Mouse (Mus musculus) limb, embryonic 11.5 days (tissue): ENCODE data around the gene Ostm1. TPM values are rescaled to one million over a fixed set of nuclear protein-coding genes. Genes with fewer than 3 reads are reported as not detected.

ENCODE experiments used
- ATAC-seq: fragments of 200-750 bp; cut with Nextera tagmentation; 2 replicates; pipeline ENCODE4 v1.8.0; 2017; ENCODE audit warnings: low read depth; ENCODE audit not compliant: insufficient number of reproducible peaks, low FRiP score, low TSS enrichment
- DNase-seq: peaks from one replicate; pipeline ENCODE4 v3.0.0-alpha.2; 2015; ENCODE audit warnings: low spot score
- H3K27ac ChIP-seq: fragments of 300-500 bp; sonication (generic); replicated peaks from 2 replicates; pipeline ENCODE4 v1.5.1; 2014; ENCODE audit warnings: low read depth, mild to moderate bottlenecking, low read length
- H3K27me3 ChIP-seq: fragments of 300-500 bp; sonication (generic); 2 replicates; pipeline ENCODE4 v1.6.1; 2014; ENCODE audit warnings: mild to moderate bottlenecking, low read length, mixed read lengths; ENCODE audit not compliant: control insufficient read depth, insufficient read depth
- H3K36me3 ChIP-seq: fragments of 300-500 bp; sonication (generic); 2 replicates; pipeline ENCODE4 v1.6.1; 2014; ENCODE audit warnings: mild to moderate bottlenecking, low read length, moderate library complexity, mixed read lengths; ENCODE audit not compliant: control insufficient read depth, insufficient read depth
- H3K4me1 ChIP-seq: fragments of 300-500 bp; sonication (generic); 2 replicates; pipeline ENCODE4 v1.6.1; 2014; ENCODE audit warnings: low read length, mixed read lengths; ENCODE audit not compliant: control insufficient read depth, insufficient read depth
- H3K4me2 ChIP-seq: fragments of 300-500 bp; sonication (generic); 2 replicates; pipeline ENCODE4 v1.6.1; 2014; ENCODE audit warnings: low read depth, mild to moderate bottlenecking, moderate library complexity; ENCODE audit not compliant: severe bottlenecking
- H3K4me3 ChIP-seq: fragments of 300-500 bp; sonication (generic); 2 replicates; pipeline ENCODE4 v1.5.1; 2014; ENCODE audit warnings: low read depth, low read length
- H3K9ac ChIP-seq: fragments of 300-500 bp; sonication (generic); 2 replicates; pipeline ENCODE4 v1.6.1; 2014; ENCODE audit warnings: mild to moderate bottlenecking, low read length
- H3K9me3 ChIP-seq: fragments of 300-500 bp; sonication (generic); 2 replicates; pipeline ENCODE4 v1.6.1; 2016; ENCODE audit warnings: low read length; ENCODE audit not compliant: control insufficient read depth
- WGBS: fragments of 180-500 bp; shearing (Covaris S2); extraction: QIAGEN DNeasy Blood & Tissue Kit; methylation state at CpG from one replicate; pipeline ENCODE4 v1.1.7; 2014; 5-methylcytosine and 5-hydroxymethylcytosine counted together
- polyA plus RNA-seq: library from polyadenylated mRNA; unstranded; fragments of >200 nt; fragmentation: Nextera tagmentation; extraction: Ambion mirVana; gene quantifications from 2 replicates; pipeline ENCODE4 v1.2.1, GENCODE M21; 2014

Gene Ostm1
- 8.0 and 8.2 TPM in 2 replicates for polyA plus RNA-seq

DNA sequence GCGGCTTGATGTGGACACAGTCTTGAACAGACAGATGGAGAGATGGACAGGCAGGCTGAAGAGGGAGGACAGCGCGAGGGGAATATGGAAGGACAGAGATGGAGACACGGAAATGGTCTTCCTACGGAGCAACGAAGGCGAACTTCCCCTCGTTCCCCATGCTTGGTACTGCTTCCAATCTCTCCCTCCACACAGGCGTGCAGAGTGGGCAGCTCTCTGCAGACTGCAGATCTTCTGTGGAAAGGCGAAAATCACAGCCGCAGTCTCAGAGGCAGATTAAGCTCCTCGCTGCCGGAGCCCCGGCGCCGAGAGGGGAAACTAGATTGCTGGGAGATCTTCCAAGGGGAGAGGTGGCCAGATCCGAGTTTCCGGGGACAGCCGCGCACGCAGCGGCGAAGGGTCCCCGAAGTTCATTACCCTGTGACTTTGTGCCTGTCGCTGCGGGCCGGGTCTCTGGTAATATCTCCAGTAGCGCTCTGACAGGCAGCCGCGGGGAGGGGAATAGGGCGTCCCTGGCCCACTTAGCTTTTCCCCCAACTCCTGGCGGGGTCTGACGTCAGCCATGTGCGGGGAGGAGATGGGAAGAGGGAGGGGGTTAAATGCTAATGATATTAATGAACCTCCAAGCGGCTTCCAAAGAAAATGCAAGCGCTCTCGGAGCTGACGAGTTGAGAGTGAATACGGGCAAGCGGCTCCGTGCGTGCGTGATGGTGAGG, at the start of gene Ostm1, which contains the start of gene Nr2e1:
Gene Ostm1 (plus strand): TSS at position 666 of the 716 bp plus-strand sequence.
Gene Nr2e1 (minus strand): TSS at position 476 of the 716 bp plus-strand sequence.
- H3K27me3 ChIP-seq: peaks cover 93% of the 10 kb centered on the region
- H3K4me2 ChIP-seq: no peak within 1 kb of the TSS; the same call in 1 of the 2 replicates
- H3K9ac ChIP-seq: no peak within 1 kb of the TSS
- peaks cover 19% of the 10 kb centered on the region for H3K4me1 ChIP-seq
- H3K4me3 ChIP-seq: 0 out of 2 replicates have a peak within 1 kb of the TSS, but pooled peaks have one; percentile 5
- no peaks in the 10 kb centered on the region; the same call in 1 of the 2 replicates for H3K9me3 ChIP-seq
- ATAC-seq (no peak), DNase-seq (no peak)
- H3K27ac ChIP-seq: no peak within 1 kb of the TSS
- H3K36me3 ChIP-seq: no peaks in the 10 kb centered on the region
- WGBS: under 1% methylated on average over 43 of the region's 43 CpGs

DNA sequence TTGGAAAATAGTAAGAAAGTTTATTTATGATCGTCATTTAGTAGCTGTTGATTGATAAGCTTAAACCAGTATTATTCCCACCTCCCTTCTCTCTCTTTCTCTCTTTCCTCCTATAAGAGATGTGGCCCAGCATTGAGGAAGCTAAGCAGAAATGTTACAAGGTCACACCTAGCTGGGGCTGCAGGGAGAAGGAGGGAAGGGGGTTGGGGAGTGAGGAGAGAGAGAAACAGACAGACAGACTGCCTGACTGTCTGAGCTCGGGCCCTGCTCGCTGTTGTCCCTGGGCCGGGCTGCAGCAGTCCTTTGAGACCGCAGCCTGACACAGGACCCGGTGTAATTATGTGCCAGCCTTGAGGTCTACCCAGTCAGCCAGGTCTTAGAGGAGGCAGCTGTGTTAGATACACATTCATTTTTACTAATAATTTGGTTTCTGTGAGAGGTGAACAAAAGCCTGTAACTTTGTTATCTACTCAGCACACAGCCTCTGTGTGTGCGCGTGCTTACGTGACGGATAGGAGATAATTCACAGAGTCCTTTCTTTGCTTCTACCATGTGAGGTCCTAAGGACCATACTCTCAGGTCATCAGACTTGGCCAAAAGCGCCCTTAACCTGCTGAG, 49.7 kb upstream of the Ostm1 start:
- H3K27me3 ChIP-seq: no peaks in the 10 kb centered on the region
- ATAC-seq (no peak), DNase-seq (no peak)
- H3K27ac ChIP-seq: no peak overlapping the region
- H3K36me3 ChIP-seq: peaks cover 7% of the 10 kb centered on the region
- H3K4me2 ChIP-seq: no peak overlapping the region
- no peaks in the 10 kb centered on the region for H3K9me3 ChIP-seq
- no peak overlapping the region for H3K4me3 ChIP-seq
- H3K9ac ChIP-seq: no peak overlapping the region
- WGBS: 93% methylated on average over 11 of the region's 11 CpGs
- H3K4me1 ChIP-seq: no peaks in the 10 kb centered on the region

DNA sequence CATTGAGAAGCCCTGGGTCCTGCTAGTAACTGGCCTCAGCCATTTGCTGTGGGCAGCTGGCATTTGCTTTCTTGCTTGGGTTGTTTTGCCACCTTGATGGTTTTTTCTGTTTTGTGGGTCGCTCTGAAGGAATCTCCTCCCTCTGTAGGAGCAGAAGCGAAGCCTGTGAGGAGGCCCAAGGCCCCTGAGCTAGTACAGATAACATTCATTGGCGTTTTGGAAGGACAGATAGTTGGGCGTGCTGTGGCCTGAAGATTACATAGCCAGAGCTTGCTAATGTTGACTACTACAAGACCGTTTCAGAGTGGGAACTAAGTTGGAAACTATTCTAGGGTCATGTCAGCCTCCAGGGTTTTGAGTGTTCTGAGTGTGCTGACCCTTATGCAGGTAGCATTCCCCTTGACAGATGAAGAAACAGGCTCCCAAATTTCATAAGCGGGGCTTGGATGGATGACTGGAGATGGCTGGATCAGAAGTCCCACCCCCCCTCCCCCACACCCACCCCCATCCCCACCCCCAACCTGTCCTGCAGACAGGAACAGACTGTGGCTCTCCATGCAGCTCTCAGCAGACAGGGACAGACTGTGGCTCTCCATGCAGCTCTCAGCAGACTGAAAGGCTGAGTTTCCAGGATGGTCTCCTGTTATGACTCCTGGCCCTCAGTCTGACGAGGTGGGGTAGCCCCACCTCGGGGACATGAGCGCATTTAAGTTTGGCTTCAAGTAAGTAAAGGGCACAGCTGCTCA, 45.9 kb upstream of the Ostm1 start:
- no peaks in the 10 kb centered on the region for H3K4me1 ChIP-seq
- H3K9ac ChIP-seq: no peak overlapping the region
- no peak overlapping the region for H3K4me3 ChIP-seq
- 83% methylated on average over 9 of the region's 9 CpGs for WGBS
- H3K9me3 ChIP-seq: no peaks in the 10 kb centered on the region
- H3K36me3 ChIP-seq: peaks cover 5% of the 10 kb centered on the region; the same call in 1 of the 2 replicates
- no peak for ATAC-seq
- no peak overlapping the region for H3K27ac ChIP-seq
- DNase-seq: no peak
- no peak overlapping the region for H3K4me2 ChIP-seq
- H3K27me3 ChIP-seq: no peaks in the 10 kb centered on the region

DNA sequence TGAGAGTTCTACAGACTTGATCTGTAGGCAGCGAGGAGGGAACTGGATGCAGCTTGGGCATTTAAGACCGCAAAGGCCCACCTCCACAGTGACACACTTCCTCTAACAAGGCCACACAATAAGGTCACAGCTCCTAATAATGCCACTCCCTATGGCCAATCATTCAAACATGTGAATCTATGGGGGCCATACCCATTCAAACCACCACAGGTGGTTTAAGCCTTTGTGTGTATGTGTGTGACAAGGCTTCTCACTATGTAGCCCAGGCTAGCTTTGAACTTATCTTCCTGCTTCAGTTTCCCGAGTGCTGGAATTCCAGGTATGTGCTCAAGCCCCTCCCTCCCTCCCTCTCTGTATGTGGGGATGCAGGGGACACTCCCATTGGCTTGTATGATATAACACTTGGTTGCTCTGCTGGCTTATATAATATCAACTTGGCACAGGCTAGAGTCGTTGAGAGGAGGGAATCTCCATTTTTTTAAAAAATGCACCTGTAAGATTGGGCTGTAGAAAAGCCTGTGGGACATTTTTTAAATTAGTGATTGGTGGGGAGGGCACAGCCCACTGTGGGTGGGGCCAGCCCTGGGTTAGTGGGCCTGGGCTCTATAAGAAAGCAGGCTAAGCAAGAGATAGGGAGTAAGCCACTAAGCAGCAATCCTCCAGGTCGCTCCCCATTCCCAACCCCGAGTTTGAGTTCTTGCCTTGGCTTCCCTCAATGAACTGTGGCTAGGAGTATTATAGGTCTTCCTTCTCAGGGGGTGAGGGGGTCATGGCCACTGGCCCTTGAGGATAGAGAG, 37.7 kb upstream of the Ostm1 start:
- Histone ChIP-seq H3K27me3 (no peaks in the 10 kb centered on the region), H3K36me3 (no peaks in the 10 kb centered on the region), H3K4me1 (no peaks in the 10 kb centered on the region), H3K9me3 (no peaks in the 10 kb centered on the region), H3K27ac (no peak overlapping the region), H3K4me3 (no peak overlapping the region), H3K9ac (no peak overlapping the region), H3K4me2 (no peak overlapping the region)
- WGBS: 81% methylated on average over 6 of the region's 6 CpGs
- ATAC-seq: no peak
- DNase-seq: no peak

DNA sequence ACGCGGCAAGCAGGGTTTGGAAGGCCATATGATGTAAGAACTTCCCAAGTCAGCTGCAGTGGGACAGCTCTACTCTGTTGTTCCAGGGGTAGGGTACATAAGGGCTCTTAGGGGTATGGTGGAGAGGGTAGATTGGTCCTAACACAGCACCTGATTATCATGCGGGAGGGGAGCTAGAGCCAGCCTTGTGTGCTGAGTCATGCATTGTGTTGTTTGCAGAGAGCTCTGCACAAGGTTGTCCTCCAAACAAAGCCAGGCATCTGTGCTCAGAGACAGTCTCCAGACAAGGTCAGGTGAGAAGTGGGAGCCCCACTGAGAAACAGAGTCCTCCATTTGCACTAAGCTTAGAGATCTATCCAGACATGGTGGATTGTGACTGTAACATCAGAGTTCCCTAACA, 37.1 kb upstream of the Ostm1 start:
- Histone ChIP-seq H3K4me1 (no peaks in the 10 kb centered on the region), H3K27ac (no peak overlapping the region), H3K4me2 (no peak overlapping the region), H3K27me3 (no peaks in the 10 kb centered on the region), H3K9me3 (no peaks in the 10 kb centered on the region), H3K4me3 (no peak overlapping the region), H3K36me3 (no peaks in the 10 kb centered on the region), H3K9ac (no peak overlapping the region)
- no peak for DNase-seq
- ATAC-seq: no peak
- WGBS: 94% methylated on average over 3 of the region's 3 CpGs

DNA sequence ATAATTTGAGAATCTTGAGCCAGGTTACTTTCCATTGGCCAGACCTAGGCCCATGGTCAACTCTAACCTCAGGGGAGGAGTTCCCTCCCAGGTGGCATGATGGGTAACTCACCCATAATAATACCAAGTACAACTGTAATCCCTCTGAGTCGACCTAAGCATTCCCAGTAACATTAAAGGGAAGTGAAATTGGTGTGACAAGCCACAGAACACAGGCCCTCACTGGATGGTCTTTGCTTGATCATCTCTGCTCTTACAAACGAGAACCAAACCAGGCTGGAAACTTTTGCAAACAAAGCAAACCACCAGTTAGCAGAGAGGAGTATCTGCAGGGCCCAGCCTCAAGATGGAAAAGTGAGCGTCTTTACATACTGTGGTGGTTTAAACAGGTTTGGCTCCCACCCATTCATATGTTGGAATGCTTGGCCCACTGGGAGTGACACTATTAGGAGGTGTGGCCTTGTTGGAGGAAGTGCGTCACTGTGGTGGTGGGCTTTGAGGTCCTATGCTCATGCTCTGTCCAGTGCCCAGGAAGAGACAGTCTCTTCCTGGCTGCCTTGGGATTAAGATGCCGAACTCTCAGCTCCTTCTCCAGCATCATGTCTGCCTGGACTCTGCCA, 23.9 kb upstream of the Ostm1 start:
- no peaks in the 10 kb centered on the region for H3K9me3 ChIP-seq
- H3K4me1 ChIP-seq: no peaks in the 10 kb centered on the region
- H3K4me2 ChIP-seq: no peak overlapping the region
- H3K27me3 ChIP-seq: no peaks in the 10 kb centered on the region
- H3K9ac ChIP-seq: no peak overlapping the region
- 77% methylated on average over 5 of the region's 5 CpGs for WGBS
- H3K4me3 ChIP-seq: no peak overlapping the region
- no peak for DNase-seq
- H3K36me3 ChIP-seq: no peaks in the 10 kb centered on the region
- no peak overlapping the region for H3K27ac ChIP-seq
- ATAC-seq: no peak

DNA sequence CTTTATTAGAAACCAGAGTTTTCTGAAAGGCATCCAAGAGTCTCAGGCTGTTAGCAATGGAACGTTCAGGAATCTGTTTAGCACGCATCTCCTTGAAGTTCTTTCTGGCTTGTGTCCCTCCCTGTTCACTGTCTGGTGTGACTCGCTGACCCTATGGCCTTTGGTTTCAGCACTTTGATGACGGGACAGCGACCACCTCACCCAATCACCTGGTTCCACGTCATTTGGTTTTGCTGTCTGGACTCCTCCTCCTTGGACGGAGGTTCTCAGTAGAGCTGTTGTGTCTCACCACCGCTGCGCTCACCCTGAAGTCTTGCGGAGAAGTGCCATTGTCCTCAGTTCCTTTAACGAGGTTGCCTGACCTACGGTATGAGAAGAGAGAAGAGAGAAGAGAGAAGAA, 21.4 kb upstream of the Ostm1 start:
- no peak for ATAC-seq
- Histone ChIP-seq H3K27ac (no peak overlapping the region), H3K4me3 (no peak overlapping the region), H3K27me3 (peaks cover 14% of the 10 kb centered on the region; the same call in 1 of the 2 replicates), H3K9me3 (no peaks in the 10 kb centered on the region), H3K4me1 (no peaks in the 10 kb centered on the region), H3K4me2 (no peak overlapping the region), H3K36me3 (no peaks in the 10 kb centered on the region), H3K9ac (no peak overlapping the region)
- 1% methylated on average over 12 of the region's 12 CpGs for WGBS
- peak; percentile 87 for DNase-seq
